Mouse (Mus musculus): ENCODE data around the gene 1700024B05Rik. TPM values are rescaled to one million over a fixed set of nuclear protein-coding genes. Genes with fewer than 3 reads are reported as not detected.
"Not testable (repeated sequence)": the region's sequence is repeated elsewhere in the genome, so short reads cannot be mapped to it uniquely, and the experiment has no call there.

Gene 1700024B05Rik
- total RNA-seq (2021) = not detected
- long read RNA-seq, experiment 1, partial matches to known transcripts = 0 of 1 reads
- long read RNA-seq, experiment 1, other reads (novel, unspliced or antisense) = 1 of 1 reads
- long read RNA-seq, experiment 2 = 0 reads

GRCm38 (mm10) chr14:41943695-41944094, at the start of gene 1700024B05Rik:
TSS of gene 1700024B05Rik (plus strand) at chr14:41943995.
- DNase-seq = not testable (repeated sequence)

- not testable (repeated sequence) for DNase-seq
Measured at GRCm38 (mm10) chr14:41907190-41907589, 36.6 kb upstream of the 1700024B05Rik start, which contains the start of gene Gm7980. TSS of gene Gm7980 (minus strand) at chr14:41907290.

GRCm38 (mm10) chr14:41924649-41925048, 19.1 kb upstream of the 1700024B05Rik start, which contains the start of gene 1700049E17Rik1:
TSS of gene 1700049E17Rik1 (plus strand) at chr14:41924949.
- DNase-seq = not testable (repeated sequence)

- not testable (repeated sequence) for DNase-seq
Measured at GRCm38 (mm10) chr14:41964095-41964494, 20.3 kb downstream of the 1700024B05Rik start.

- DNase-seq = not testable (repeated sequence)
Measured at GRCm38 (mm10) chr14:41967827-41968226, 24.0 kb downstream of the 1700024B05Rik start, which contains the start of gene Gm6401. TSS of gene Gm6401 (minus strand) at chr14:41967927.

GRCm38 (mm10) chr14:41968596-41968995, 24.8 kb downstream of the 1700024B05Rik start:
- not testable (repeated sequence) for DNase-seq

GRCm38 (mm10) chr14:41983225-41983624, 39.4 kb downstream of the 1700024B05Rik start, which contains the start of gene Gm3543:
TSS of gene Gm3543 (minus strand) at chr14:41983325.
- DNase-seq = not testable (repeated sequence)

Other genes starting within 250 kb of the 1700024B05Rik start
- not detected for gene Gm8068, start 242.1 kb upstream of the 1700024B05Rik start, total RNA-seq (2021)
- not detected for gene Gm7929, start 193.4 kb upstream of the 1700024B05Rik start, total RNA-seq (2021)
- not detected for gene Gm47189, start 171.6 kb upstream of the 1700024B05Rik start, total RNA-seq (2021)
- gene Gm7980, start 36.7 kb upstream of the 1700024B05Rik start, total RNA-seq (2021) = not detected
- not detected for gene 1700049E17Rik1, start 19.0 kb upstream of the 1700024B05Rik start, total RNA-seq (2021)
- not detected for gene Gm6401, start 23.9 kb downstream of the 1700024B05Rik start, total RNA-seq (2021)
- not detected for gene Gm3543, start 39.3 kb downstream of the 1700024B05Rik start, total RNA-seq (2021)
- not detected for gene Gm7951, start 173.4 kb downstream of the 1700024B05Rik start, total RNA-seq (2021)
- gene Gm17027, start 218.6 kb downstream of the 1700024B05Rik start, total RNA-seq (2021) = not detected
- not detected for gene Gm3573, start 246.8 kb downstream of the 1700024B05Rik start, total RNA-seq (2021)